Mouse (Mus musculus) embryonic fibroblast, embryonic 13.5 days (primary cell): Measurements from ENCODE around the gene Adamts17. TPM values are rescaled to one million over a fixed set of nuclear protein-coding genes. Genes with fewer than 3 reads are reported as not detected.

ENCODE experiments used
- H3K27ac ChIP-seq: 2 replicates; pipeline ENCODE4 v1.5.1; 2012; ENCODE audit warnings: low read length, control low read depth, inconsistent platforms; ENCODE audit not compliant: insufficient read depth
- H3K4me1 ChIP-seq: 2 replicates; pipeline ENCODE4 v1.6.1; 2011; ENCODE audit warnings: low read length; ENCODE audit not compliant: control insufficient read depth, insufficient read depth
- H3K4me3 ChIP-seq: 2 replicates; pipeline ENCODE4 v1.5.1; 2011; ENCODE audit warnings: mild to moderate bottlenecking, control low read depth, low read length; ENCODE audit not compliant: insufficient read depth
- CTCF ChIP-seq: IDR thresholded peaks from 2 replicates; pipeline ENCODE4 v1.5.1; 2011; ENCODE audit warnings: mild to moderate bottlenecking, control low read depth, low read length, moderate library complexity, borderline replicate concordance; ENCODE audit not compliant: insufficient read depth
- POLR2A ChIP-seq: IDR thresholded peaks from 2 replicates; pipeline ENCODE4 v1.6.1; 2011; ENCODE audit warnings: low read depth, mild to moderate bottlenecking, control low read depth, low read length, moderate library complexity
- polyA plus RNA-seq: library from polyadenylated mRNA; stranded (reverse); fragments of >200 nt; gene quantifications from 2 replicates; pipeline ENCODE4 v1.2.4, GENCODE M21; 2011; ENCODE audit warnings: low read depth; ENCODE audit not compliant: missing spikeins, insufficient read length

Gene Adamts17
- polyA plus RNA-seq, 1 experiment, result 1.3 TPM

DNA sequence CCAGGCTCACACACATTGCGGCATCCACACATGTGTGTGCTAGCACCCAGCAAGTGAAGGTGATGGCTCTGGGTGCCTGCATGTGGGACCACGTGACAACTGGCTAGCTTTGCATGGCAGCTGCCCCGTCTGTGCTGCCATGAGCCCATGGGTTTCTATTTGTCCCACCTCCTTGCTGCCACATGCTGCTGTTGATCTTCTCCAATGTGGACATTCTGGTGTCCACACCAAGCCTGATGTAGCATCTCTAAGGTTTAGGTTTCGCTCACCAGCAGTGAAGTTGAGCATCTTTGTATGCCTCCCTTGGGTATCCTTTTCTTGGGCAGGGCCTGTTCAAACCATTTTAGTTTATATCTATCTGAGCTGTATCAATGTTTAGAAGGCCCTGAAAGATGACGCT lies 196.1 kb downstream of the Adamts17 start:
- H3K4me3 ChIP-seq, result no peak overlapping the region
- H3K27ac ChIP-seq, result no peak overlapping the region
- no peaks in the 10 kb centered on the region for H3K4me1 ChIP-seq
- TF ChIP-seq CTCF, result no peak
- no peak for TF ChIP-seq POLR2A

DNA sequence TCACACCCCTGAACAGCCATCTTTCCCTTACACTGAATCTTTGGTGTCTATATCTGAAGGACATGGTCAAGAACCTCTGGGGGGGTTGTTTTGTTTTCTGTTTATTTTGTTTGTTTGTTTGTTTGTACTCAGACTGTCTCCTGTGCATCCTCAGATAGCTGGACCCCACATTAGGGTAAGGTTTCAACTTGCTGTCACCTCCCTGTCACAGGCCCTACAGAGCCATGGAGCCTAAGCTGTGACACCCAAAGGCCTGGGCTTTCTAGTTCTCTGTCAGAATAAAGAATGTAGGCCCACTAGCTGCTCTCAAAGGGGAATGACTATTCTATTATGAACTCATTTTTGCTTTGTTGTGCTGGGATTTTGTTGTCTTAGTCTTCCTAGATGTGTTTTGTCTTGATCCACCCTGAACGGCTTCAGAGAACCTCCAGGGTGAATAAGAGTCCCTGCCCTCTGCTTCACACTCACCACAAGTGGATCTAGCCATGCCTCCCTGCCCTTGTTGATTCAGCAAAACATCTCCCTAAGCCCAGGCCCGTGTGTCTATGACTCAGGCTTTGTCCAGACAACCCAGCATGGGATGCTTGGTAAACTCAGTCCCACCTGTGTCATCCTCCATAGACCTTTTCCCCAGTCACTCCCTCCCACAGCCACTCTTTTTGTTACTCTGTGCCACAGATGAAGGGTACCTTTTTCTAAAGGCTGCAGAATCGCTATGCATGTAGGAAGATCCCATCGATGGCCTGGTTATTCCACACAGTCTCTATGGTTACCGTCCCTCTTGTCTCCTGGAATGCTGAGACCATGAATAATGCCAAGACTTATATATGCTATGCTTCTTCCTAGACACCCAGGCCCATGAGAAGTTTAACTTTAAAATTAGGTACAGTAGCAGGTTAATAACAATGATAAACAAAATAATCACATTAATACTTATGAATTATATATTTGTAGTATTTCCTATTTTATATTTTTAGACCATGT lies 197.3 kb downstream of the Adamts17 start:
- H3K4me1 ChIP-seq, result no peaks in the 10 kb centered on the region
- no peak overlapping the region for H3K4me3 ChIP-seq
- TF ChIP-seq POLR2A (no peak), CTCF (no peak)
- H3K27ac ChIP-seq, result no peak overlapping the region

- no peak overlapping the region for H3K27ac ChIP-seq
- H3K4me3 ChIP-seq, result no peak overlapping the region
- no peaks in the 10 kb centered on the region for H3K4me1 ChIP-seq
- TF ChIP-seq CTCF, result no peak
Measured at GRCm38 (mm10) chr7:67037726-67038520, 198.4 kb downstream of the Adamts17 start.

DNA sequence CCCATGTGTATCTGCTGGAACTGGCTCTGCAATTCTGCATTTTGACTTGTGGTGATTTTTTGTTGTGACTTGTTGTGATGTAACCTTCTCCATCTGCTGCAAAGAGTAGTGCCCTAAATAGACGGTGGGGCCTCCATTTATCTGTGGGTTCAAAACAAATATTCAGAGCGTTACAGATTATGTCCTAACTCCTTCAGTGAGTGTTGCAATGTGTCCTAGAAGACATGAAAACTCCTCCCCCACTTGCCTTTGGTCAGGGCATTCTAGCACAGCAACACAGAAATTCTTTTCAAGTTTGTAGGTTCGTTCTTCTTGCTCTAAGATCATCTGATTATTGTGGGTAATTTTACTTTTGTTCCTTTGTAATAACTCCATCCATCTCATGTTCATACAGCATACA lies 199.6 kb downstream of the Adamts17 start:
- no peak for TF ChIP-seq CTCF
- TF ChIP-seq POLR2A, result no peak
- Histone ChIP-seq H3K27ac (no peak overlapping the region), H3K4me1 (no peaks in the 10 kb centered on the region), H3K4me3 (no peak overlapping the region)

DNA sequence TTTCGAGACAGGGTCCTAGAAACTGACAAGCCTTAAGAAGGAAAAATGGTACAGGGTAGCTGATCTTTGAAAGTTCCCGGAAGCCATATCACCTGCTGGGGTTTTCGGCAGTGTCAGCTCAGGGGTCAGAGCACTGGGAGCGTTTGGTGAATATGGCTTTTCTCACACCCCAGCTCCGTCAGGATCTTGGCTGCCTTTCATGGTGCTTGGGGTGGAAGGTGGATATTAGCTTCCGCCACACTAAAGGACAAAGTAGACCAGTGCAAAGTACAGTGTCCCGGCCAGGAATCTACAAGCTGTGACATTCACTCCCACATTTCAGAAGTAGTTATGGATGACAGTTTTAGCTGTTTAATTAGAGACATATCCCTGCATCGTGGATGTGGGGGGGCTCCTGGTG lies 200.3 kb downstream of the Adamts17 start:
- Histone ChIP-seq H3K4me3 (no peak overlapping the region), H3K27ac (no peak overlapping the region), H3K4me1 (no peaks in the 10 kb centered on the region)
- TF ChIP-seq POLR2A (no peak), CTCF (no peak)

- H3K4me1 ChIP-seq, result no peaks in the 10 kb centered on the region
- H3K27ac ChIP-seq, result no peak overlapping the region
- no peak for TF ChIP-seq POLR2A
- no peak for TF ChIP-seq CTCF
- no peak overlapping the region for H3K4me3 ChIP-seq
Measured at GRCm38 (mm10) chr7:67041685-67042084, 202.2 kb downstream of the Adamts17 start.

DNA sequence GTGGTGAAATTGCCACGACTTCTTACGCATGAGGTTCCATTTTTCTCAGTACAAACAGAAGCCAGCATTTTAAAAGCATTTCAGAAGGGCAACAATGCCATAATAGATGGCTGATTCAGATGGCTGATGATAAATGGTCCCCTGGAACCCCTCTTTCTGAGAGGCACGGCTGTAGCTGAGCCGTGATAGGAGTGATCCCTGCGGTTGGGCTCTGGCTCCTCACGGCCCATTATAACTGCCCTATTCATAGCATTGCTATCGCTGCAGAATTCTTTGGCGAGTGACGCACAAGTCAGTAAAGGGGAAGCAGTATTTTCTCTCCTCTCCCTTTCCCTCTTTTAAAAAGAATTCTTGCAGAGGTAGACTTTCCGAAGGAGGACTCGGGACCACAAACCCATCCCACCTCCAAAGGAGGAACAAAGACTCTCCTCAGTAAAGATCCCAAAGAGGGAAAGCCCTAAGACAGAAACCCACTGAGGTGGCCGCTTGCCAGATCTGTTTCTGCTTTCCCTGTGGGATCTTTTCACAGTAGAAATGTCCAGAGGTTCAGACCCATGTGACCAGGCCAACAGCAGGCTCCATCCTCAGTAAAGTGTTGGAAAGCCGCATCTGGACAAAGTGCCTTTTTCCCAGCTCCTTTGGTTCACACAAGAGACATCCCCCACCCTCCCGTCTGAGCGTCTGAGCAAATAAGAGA lies 204.7 kb downstream of the Adamts17 start:
- H3K4me1 ChIP-seq, result no peaks in the 10 kb centered on the region
- H3K27ac ChIP-seq, result peak overlapping the region; percentile 59
- no peak overlapping the region for H3K4me3 ChIP-seq
- TF ChIP-seq POLR2A (no peak), CTCF (no peak)

GRCm38 (mm10) chr7:67045202-67045601 lies 205.7 kb downstream of the Adamts17 start:
- H3K4me3 ChIP-seq, result no peak overlapping the region
- TF ChIP-seq POLR2A, result no peak
- H3K4me1 ChIP-seq, result no peaks in the 10 kb centered on the region
- no peak overlapping the region for H3K27ac ChIP-seq

DNA sequence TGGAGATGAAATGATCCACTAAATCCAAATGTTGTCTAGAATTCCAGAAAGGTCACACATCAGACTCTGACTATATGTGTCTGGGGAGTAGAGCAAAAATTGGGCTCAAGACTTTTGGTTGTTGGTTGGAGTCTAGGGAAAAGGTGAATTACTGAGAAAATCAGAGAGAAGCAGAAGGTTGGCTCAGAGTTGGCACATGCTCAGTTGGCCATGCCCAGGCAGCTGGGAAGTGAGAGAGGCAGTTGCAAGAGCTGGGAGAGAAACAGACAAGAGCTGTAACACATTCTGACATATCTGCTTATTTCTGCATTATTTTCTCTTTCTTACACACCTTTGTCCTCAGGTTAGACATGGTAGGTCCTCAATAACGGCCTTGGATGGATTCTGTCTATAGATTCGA lies 209.7 kb downstream of the Adamts17 start:
- no peaks in the 10 kb centered on the region for H3K4me1 ChIP-seq
- no peak overlapping the region for H3K4me3 ChIP-seq
- no peak for TF ChIP-seq CTCF
- no peak for TF ChIP-seq POLR2A
- no peak overlapping the region for H3K27ac ChIP-seq

- Histone ChIP-seq H3K27ac (no peak overlapping the region), H3K4me1 (no peaks in the 10 kb centered on the region)
- no peak for TF ChIP-seq POLR2A
- no peak for TF ChIP-seq CTCF
Measured at GRCm38 (mm10) chr7:67050424-67050823, 210.9 kb downstream of the Adamts17 start.

More at GRCm38 (mm10) chr7:67050424-67050823, 210.9 kb downstream of the Adamts17 start:
- no peak overlapping the region for H3K4me3 ChIP-seq
